Mouse (Mus musculus): ENCODE data around the gene Alas2. TPM values are rescaled to one million over a fixed set of nuclear protein-coding genes. Genes with fewer than 3 reads are reported as not detected.

Gene Alas2
- polyA plus RNA-seq, 1 experiment, result 1,004 TPM

DNA sequence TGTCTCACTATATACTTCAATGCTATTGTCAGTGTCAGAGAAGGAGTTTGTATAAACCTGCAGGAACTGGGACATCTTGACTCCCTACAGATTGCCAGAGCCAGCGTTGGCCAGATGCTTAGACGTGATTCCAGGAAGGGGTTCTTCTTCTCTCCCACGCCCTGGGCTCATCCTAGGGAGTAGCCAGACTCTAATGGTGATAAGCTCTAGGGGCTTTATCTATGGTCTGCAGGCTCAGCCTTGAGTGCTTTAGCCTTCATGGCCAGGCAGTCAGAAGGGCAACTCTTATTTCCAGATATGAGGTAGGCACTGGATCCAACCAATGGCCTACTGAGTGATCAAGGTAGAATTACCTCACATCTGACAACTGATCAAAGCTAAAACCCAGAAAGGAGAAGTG, 2.5 kb downstream of the Alas2 start:
- Histone ChIP-seq H3K27ac (ENCODE audit: control insufficient read depth, insufficient read depth, low read depth, low read length, poor library complexity) (no peak overlapping the region), H3K4me3 (replicated peaks; ENCODE audit: control insufficient read depth, low read depth, low read length) (no peak overlapping the region)
- WGBS, result 68% methylated on average over 3 of the region's 3 CpGs

DNA sequence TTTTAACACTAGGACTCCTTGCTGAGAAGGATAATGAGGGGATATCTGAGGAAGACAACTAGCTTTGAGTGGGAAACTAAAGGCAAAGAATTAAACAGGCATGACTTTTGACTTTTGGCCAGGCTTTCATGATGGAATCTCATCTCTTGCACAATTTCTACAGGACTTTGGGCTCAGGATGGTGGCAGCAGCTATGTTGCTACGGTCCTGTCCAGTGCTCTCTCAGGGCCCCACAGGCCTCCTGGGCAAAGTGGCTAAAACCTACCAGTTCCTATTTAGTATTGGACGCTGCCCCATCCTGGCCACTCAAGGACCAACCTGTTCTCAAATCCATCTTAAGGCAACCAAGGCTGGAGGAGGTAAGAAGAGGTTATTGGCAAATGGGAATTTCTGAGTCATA, 4.8 kb downstream of the Alas2 start:
- WGBS, result 93% methylated on average over 2 of the region's 2 CpGs
- TF ChIP-seq CTCF (IDR thresholded peaks at IDR 0.05; ENCODE audit: control insufficient read depth, insufficient read depth, low read length), result no peak
- TF ChIP-seq POLR2A (IDR thresholded peaks at IDR 0.05; ENCODE audit: borderline replicate concordance, control insufficient read depth, low read depth, low read length), result no peak
- Histone ChIP-seq H3K4me1 (ENCODE audit: control insufficient read depth, insufficient read depth, low read length) (no peaks in the 10 kb centered on the region), H3K27ac (ENCODE audit: control insufficient read depth, insufficient read depth, low read depth, low read length, poor library complexity) (no peak overlapping the region), H3K4me3 (replicated peaks; ENCODE audit: control insufficient read depth, low read depth, low read length) (no peak overlapping the region)

More for the DNA sequence above, 2.5 kb downstream of the Alas2 start:
- no peak for TF ChIP-seq CTCF (IDR thresholded peaks at IDR 0.05; ENCODE audit: control insufficient read depth, insufficient read depth, low read length)
- no peak for TF ChIP-seq POLR2A (IDR thresholded peaks at IDR 0.05; ENCODE audit: borderline replicate concordance, control insufficient read depth, low read depth, low read length)
- H3K4me1 ChIP-seq (ENCODE audit: control insufficient read depth, insufficient read depth, low read length), result no peaks in the 10 kb centered on the region

DNA sequence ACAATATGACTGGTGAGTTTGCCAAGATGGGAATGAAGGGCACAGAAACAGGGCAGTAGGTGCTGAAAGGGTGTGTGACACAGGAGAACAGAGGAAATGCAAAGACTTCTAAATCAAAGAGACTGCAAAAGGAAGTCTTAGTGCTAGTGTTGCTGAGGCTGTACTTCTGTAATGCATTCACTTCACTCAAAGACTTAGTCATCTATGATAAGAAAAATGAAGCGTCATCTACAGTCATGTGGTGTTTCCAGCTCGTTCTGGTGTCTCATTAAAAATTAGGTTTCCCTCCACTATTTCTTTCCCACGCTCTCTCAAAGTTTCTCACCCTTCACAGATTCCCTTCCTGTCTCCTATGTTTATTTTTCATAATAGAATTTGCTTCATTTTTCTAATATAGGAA, 6.9 kb downstream of the Alas2 start:
- WGBS, result 69% methylated on average over 3 of the region's 3 CpGs
- Histone ChIP-seq H3K4me1 (ENCODE audit: control insufficient read depth, insufficient read depth, low read length) (no peaks in the 10 kb centered on the region), H3K27ac (ENCODE audit: control insufficient read depth, insufficient read depth, low read depth, low read length, poor library complexity) (no peak overlapping the region), H3K4me3 (replicated peaks; ENCODE audit: control insufficient read depth, low read depth, low read length) (no peak overlapping the region)
- TF ChIP-seq CTCF (IDR thresholded peaks at IDR 0.05; ENCODE audit: control insufficient read depth, insufficient read depth, low read length) (no peak), POLR2A (IDR thresholded peaks at IDR 0.05; ENCODE audit: borderline replicate concordance, control insufficient read depth, low read depth, low read length) (no peak)

DNA sequence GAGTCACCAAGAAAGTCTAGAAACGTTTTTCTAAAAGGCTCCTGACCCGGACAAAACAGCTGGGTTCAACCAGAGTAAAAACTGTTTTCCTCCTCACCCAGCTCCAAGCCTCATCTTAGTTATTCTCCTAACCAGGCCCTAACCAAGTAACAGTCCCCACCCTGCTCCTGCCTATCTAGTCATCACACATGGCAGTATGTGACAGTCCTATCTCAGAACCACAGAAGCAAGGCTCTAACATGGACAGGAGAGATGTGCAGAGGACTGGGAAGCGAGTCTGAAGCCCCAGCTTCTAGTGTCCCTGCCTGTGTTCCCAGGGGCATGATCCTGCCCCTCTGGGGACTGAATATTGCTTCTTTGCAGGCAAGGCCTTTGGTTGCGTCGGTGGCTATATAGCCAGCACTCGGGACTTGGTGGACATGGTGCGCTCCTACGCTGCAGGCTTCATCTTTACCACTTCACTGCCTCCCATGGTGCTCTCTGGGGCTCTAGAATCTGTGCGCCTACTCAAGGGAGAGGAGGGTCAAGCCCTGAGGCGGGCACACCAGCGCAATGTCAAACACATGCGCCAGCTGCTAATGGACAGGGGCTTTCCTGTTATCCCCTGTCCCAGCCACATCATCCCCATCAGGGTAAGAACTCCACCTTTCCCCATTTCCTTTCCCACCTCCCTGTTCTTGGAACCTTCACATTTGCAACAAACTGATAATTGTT, 17.6 kb downstream of the Alas2 start:
- Histone ChIP-seq H3K27ac (ENCODE audit: control insufficient read depth, insufficient read depth, low read depth, low read length, poor library complexity) (peak overlapping the region; percentile 84), H3K4me3 (replicated peaks; ENCODE audit: control insufficient read depth, low read depth, low read length) (no peak overlapping the region), H3K4me1 (ENCODE audit: control insufficient read depth, insufficient read depth, low read length) (no peaks in the 10 kb centered on the region)
- no peak for TF ChIP-seq POLR2A (IDR thresholded peaks at IDR 0.05; ENCODE audit: borderline replicate concordance, control insufficient read depth, low read depth, low read length)
- no peak for TF ChIP-seq CTCF (IDR thresholded peaks at IDR 0.05; ENCODE audit: control insufficient read depth, insufficient read depth, low read length)
- WGBS, result 69% methylated on average over 12 of the region's 12 CpGs

DNA sequence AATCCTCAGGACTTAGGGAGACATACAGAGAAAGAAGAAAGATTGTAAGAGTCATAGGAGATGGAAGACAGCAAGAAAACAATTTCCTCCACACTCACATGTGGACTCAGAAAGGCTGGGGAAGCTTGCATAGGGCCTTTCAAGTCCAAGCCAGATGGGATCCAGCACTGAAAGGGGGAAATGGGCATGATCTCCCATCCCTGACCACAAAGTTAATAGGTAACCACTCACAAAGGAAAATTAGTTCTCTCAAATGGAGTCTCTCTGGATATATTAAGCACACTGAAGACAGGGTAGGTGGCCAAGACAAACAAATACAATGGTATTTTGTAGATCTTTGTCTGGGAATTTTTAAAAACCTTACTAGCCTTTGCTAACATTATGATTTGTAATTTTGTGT, 34.7 kb downstream of the Alas2 start:
- H3K4me3 ChIP-seq (replicated peaks; ENCODE audit: control insufficient read depth, low read depth, low read length), result no peak overlapping the region

DNA sequence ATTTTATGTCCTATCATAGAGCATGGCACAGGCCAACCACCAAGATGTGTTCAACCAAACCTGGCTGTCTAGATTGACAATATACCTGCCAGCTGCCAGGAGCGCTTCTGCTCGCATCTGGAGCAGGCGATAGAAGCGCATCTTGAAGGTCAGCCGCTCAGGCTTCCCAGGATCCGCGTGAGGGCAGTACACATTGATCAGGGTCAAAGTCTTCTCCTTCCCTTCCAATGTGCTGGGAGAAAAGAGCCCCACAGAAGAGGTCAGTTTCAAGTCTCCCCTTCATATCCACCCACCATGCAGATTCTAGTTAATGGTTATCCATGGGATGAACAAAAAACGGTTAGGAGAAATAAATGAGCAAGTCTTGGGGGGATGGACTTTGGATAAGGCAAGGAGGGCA, 37.9 kb downstream of the Alas2 start:
- H3K27ac ChIP-seq (ENCODE audit: control insufficient read depth, insufficient read depth, low read depth, low read length, poor library complexity), result no peak overlapping the region
- H3K4me3 ChIP-seq (replicated peaks; ENCODE audit: control insufficient read depth, low read depth, low read length), result no peak overlapping the region
- TF ChIP-seq CTCF (IDR thresholded peaks at IDR 0.05; ENCODE audit: control insufficient read depth, insufficient read depth, low read length), result no peak
- TF ChIP-seq POLR2A (IDR thresholded peaks at IDR 0.05; ENCODE audit: borderline replicate concordance, control insufficient read depth, low read depth, low read length), result no peak
- WGBS, result 93% methylated on average over 8 of the region's 8 CpGs
- no peaks in the 10 kb centered on the region for H3K4me1 ChIP-seq (ENCODE audit: control insufficient read depth, insufficient read depth, low read length)

More for the DNA sequence above, 34.7 kb downstream of the Alas2 start:
- H3K4me1 ChIP-seq (ENCODE audit: control insufficient read depth, insufficient read depth, low read length), result no peaks in the 10 kb centered on the region
- TF ChIP-seq POLR2A (IDR thresholded peaks at IDR 0.05; ENCODE audit: borderline replicate concordance, control insufficient read depth, low read depth, low read length) (no peak), CTCF (IDR thresholded peaks at IDR 0.05; ENCODE audit: control insufficient read depth, insufficient read depth, low read length) (no peak)
- no peak overlapping the region for H3K27ac ChIP-seq (ENCODE audit: control insufficient read depth, insufficient read depth, low read depth, low read length, poor library complexity)

DNA sequence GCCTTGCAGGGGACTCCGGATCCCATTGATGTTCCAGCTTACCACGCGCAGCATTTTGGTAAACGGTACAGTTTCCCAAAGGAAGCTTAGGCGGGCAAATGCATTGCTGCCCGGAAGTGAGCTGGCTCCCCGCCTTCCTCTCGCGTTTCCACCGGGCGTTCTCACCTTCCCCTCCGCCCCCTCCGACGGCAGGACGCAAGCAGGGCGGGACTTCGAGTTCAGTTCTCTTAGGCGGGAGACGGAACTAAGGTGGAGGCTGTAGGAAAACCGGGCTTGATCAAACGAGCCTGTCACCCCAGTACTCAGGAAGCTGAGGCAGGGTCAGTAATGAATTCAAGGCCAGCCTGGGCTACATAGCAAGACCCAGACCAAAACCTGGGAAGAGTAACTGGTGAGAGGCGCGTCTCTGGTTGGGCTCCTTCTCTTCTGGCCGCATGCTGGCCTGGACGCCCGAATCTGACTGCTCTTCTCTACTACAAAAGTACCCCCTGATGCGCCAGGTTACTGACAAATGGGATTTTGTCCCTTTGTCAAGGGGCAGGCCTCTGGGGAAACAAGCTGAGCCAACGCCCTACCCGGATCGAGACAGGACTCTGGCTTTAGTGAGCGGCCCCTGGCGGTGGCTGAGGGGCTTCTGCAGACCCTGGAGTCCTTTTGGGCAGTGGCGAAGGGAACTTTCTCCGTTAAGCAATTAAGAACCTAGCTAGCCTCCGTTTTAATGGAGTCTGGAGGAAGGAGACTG, 41.0 kb downstream of the Alas2 start, which contains the start of gene Pfkfb1:
Pfkfb1 (plus strand) TSS at position 207 of the 742 bp plus-strand sequence.
- peak within 1 kb of the TSS; percentile 86 for H3K4me3 ChIP-seq (replicated peaks; ENCODE audit: control insufficient read depth, low read depth, low read length)
- H3K4me1 ChIP-seq (ENCODE audit: control insufficient read depth, insufficient read depth, low read length), result no peaks in the 10 kb centered on the region
- TF ChIP-seq POLR2A (IDR thresholded peaks at IDR 0.05; ENCODE audit: borderline replicate concordance, control insufficient read depth, low read depth, low read length), result peak; percentile 57; the same call in 1 of the 2 replicates
- TF ChIP-seq CTCF (IDR thresholded peaks at IDR 0.05; ENCODE audit: control insufficient read depth, insufficient read depth, low read length), result peak; percentile 33; the same call in 1 of the 2 replicates
- peak within 1 kb of the TSS; percentile 95 for H3K27ac ChIP-seq (ENCODE audit: control insufficient read depth, insufficient read depth, low read depth, low read length, poor library complexity)
- WGBS, result 11% methylated on average over 35 of the region's 35 CpGs

DNA sequence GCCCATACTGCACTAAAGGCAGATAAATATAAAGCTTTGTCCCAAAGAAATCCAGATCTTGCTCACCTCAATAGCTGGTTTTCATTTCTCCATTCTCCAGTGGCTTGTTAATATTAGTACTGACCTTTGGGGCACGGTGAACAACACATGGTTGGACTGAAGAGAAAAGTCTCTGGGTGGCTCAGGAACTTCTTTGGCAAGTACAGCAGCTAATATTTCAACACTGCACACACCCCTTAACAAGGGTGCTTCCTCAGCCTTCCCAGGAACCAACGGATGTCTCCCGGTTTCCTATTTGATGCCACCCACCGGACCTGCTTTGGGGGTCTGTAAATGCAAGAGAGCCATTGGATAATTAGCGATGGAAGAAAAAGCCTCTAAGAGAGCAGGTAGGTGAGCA, 42.5 kb downstream of the Alas2 start, which contains the start of gene Apex2:
Apex2 (minus strand) TSS at position 173 of the 400 bp plus-strand sequence.
- Histone ChIP-seq H3K4me3 (replicated peaks; ENCODE audit: control insufficient read depth, low read depth, low read length) (no peak within 1 kb of the TSS), H3K4me1 (ENCODE audit: control insufficient read depth, insufficient read depth, low read length) (no peaks in the 10 kb centered on the region), H3K27ac (ENCODE audit: control insufficient read depth, insufficient read depth, low read depth, low read length, poor library complexity) (no peak within 1 kb of the TSS)
- WGBS, result 70% methylated on average over 5 of the region's 5 CpGs
- TF ChIP-seq CTCF (IDR thresholded peaks at IDR 0.05; ENCODE audit: control insufficient read depth, insufficient read depth, low read length) (no peak), POLR2A (IDR thresholded peaks at IDR 0.05; ENCODE audit: borderline replicate concordance, control insufficient read depth, low read depth, low read length) (no peak)
